Mouse (Mus musculus) C2C12 (cell line): Measurements from ENCODE around the gene Ank2.

Experiments used
- CTCF ChIP-seq: IDR thresholded peaks from one replicate; pipeline ENCODE4 v1.5.1; 2011; ENCODE audit not compliant: control insufficient read depth, insufficient read depth, insufficient read length
- MAX ChIP-seq: IDR thresholded peaks from one replicate; pipeline ENCODE4 v1.6.1; 2011; ENCODE audit warnings: mild to moderate bottlenecking, control low read depth
- MYOD1 ChIP-seq: IDR thresholded peaks from one replicate; pipeline ENCODE4 v1.6.1; 2011; ENCODE audit warnings: low read depth; ENCODE audit not compliant: control insufficient read depth, insufficient read length
- USF1 ChIP-seq: IDR thresholded peaks from one replicate; pipeline ENCODE4 v1.6.1; 2011; ENCODE audit warnings: low read depth, mild to moderate bottlenecking, control low read depth, moderate library complexity

- TF ChIP-seq USF1 (no peak), CTCF (no peak), MAX (no peak), MYOD1 (no peak)
Observed at GRCm38 (mm10) chr3:127202484-127203115, 296.6 kb downstream of the Ank2 start.
